Mouse (Mus musculus) cerebellum, adult 9-11 months (tissue): ENCODE measurements around the gene Tmco5.

Source experiments
- DNase-seq: peaks from one replicate; pipeline ENCODE4 v3.0.0; 2022

The Tmco5 gene

GRCm38 (mm10) chr2:116878391-116878790 is at the start of gene Tmco5:
Tmco5 (plus strand) TSS chr2:116878691.
- no peak for DNase-seq

- DNase-seq = no peak
These were observed 46.6 kb upstream of the Tmco5 start for GRCm38 (mm10) chr2:116831863-116832262.

DNA sequence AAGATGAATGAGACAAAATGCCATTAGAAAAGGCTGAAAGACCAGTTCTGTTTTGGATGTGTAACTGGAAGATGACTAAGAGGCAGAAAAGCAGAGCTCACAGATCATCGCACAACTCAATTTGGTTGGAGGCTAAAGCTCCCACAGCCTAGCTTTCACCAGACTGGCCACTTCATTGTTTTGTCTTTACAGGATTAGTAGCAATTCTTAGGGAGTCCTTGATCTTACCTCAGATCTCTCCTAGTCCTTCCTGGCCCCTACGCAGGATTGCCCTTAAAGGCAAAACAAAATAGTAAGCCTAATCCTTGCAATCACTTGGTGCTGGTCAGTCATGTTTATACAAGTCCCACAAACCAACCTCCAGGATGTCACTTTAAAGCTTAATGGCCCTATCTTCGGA is 40.7 kb upstream of the Tmco5 start:
- DNase-seq = no peak

DNA sequence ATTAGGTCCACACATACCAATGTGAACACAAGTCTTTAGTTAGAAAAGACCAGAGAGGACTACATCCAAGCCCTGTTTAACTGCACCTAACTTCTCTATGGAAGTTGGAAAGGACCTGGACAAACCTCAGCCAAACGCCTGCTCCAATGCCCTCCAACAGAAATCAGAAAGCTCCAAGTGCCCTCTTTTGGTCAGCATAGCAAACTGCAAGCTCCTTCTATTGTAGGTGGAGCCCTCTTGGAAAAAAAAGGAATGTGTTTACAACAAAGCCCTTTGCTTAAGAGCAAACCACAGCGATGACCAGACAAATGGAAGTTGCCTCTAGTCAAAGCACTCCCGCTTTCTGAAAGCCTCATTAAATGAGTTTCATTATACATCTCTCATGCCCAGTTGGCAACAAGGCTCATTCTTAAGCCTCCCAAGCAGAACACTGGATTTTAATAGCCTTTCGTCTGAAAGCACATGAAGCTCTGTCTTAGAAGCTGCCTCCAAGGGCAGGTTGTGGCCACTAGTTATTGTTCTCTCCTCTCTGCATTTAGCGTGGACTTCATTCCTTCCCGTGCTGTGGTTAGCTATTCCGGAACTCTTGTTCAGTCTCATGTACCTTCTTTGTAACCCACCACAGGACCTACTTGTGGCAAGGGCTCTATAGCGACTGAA is 39.8 kb upstream of the Tmco5 start:
- DNase-seq = no peak

- DNase-seq = no peak
These were observed 28.4 kb upstream of the Tmco5 start for GRCm38 (mm10) chr2:116849980-116850636.

GRCm38 (mm10) chr2:116851356-116851755 is 27.1 kb upstream of the Tmco5 start:
- DNase-seq = no peak

- peak; percentile 4 for DNase-seq
These were observed 26.2 kb upstream of the Tmco5 start for GRCm38 (mm10) chr2:116852249-116852648.

GRCm38 (mm10) chr2:116858703-116859102 is 19.8 kb upstream of the Tmco5 start:
- no peak for DNase-seq

GRCm38 (mm10) chr2:116876955-116877615 is 1.4 kb upstream of the Tmco5 start:
- DNase-seq = no peak

DNA sequence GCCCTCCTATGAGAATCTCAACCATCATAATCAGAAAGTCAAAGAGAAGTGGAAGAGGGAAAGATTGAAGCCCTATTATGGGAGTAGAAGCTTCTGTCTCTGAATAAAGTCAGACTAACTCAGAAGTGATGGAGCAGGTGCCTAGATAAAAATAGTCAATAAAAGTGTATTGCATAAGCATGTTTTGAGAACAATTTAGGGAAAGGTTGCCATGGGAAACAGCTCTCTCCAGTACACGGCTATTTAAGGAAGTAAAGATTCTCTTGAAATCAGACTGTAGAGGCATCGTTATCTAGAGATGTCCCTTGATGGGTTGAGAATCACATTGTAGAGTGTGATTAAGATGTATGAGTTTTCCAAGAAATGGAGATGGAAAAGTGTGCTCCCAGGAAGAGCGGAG is 1.2 kb downstream of the Tmco5 start:
- no peak for DNase-seq

DNA sequence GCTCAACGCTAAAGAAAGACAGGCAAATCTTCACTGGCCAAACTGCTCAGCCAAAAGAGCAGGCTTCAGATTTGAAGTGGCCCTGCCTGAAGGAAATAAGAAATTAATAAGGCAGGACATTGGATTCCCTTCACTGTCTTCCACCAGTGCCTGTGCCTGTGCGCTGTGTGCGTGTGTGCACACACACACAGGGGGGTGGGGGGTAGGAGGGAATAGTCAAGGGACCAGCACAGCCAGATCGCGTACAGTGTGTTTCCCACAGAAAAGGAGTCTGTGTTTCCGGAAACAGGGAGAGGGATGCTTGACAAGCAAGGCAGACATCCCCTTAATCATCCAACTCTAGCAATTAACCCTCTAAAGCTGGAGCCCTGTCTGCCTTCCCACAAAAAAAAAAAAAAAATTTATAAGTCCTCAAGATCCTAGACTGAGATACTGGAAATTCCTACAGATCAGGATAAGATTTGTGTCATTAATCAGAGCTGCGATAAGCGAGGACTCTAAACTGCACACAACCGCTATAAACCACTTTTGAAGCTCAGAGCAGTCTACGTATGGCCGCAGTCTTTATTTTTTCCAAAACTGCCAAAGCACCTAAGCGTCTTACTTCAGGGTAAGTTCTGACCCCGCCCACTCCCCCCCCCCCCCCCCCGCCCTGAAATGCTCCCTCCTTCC is 15.0 kb downstream of the Tmco5 start:
- DNase-seq = no peak

GRCm38 (mm10) chr2:116893988-116894363 is 15.5 kb downstream of the Tmco5 start:
- DNase-seq = peak; percentile 28

DNA sequence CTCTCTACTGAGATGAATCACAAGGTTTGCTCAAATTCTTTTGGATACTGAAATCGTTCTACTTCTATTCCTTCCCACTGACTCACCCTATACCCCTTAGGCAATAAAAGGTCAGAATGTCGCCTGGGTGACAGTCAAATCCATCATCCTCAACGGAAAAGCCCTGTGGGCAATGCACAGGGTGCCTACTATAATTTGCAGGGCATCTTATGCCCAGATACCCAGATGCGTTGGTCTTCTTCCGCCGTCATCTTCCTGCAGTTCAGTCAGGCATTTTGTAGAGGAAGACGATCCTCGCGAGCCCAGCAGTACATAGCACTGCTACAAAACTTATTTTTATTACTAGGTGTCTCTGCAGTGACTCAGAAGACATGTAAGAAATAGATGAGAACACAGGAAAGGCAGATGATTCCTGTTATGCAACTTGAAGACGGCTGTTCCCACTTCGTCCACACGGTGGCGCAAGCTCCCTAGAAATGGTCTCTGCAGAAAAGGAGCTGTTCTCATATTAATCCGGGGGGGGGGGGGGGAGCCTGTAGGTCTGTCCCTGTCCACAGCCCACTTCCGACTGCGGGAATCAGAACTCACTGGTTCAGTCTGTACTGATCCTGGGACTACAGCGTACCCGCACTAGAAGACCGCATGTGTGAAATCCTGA is 21.3 kb downstream of the Tmco5 start:
- DNase-seq = peak; percentile 90

GRCm38 (mm10) chr2:116900273-116900843 is 21.9 kb downstream of the Tmco5 start:
- no peak for DNase-seq

DNA sequence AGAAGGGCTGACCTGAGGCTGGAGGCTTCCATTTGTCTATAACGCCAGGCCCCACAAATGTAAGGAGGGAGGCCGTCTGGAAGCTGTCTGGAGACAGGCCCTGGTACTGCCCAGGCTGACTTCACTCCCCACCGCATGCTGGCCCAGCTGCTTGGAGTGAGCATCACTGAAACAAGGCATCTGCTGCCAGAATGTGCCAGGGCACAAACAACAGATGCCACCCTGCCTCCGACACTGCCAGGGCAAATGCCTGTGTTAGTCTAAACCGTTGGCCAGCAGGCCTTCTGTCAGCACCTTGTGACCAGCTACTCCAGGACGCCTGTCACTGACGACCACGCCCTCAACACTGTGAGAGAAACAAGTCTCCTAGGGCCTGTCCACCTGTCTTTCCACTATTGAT is 29.8 kb downstream of the Tmco5 start:
- peak; percentile 70 for DNase-seq

GRCm38 (mm10) chr2:116912334-116913070 is 34.0 kb downstream of the Tmco5 start:
- DNase-seq = no peak

- no peak for DNase-seq
These were observed 35.4 kb downstream of the Tmco5 start for GRCm38 (mm10) chr2:116913677-116914405.

- no peak for DNase-seq
These were observed 36.1 kb downstream of the Tmco5 start for GRCm38 (mm10) chr2:116914636-116915035.

DNA sequence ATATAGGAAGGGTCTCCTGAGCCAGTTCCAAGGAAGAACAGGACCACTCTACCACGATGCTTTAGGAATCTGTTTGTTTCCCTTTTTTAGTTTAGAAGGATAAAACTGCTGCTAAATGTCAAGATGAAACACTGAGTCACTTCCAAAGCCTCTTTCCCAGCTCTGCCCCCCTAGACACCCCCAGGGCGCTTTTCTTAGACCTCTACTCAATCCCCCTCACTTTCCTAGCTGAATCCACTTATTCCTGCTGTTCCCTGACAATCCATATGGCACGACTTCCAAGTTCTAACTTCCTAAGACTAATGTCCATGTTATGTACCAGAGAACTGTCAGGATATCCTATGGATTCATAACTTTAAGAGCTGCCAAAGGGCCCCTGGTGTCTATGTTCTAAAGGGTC is 40.1 kb downstream of the Tmco5 start:
- DNase-seq = no peak

- DNase-seq = no peak
These were observed 44.3 kb downstream of the Tmco5 start for GRCm38 (mm10) chr2:116922580-116923500.
